Mouse (Mus musculus) liver, embryonic 14.5 days (tissue): ENCODE measurements around the gene Aox4.

Experiments used
- CTCF ChIP-seq: IDR thresholded peaks from 2 replicates; pipeline ENCODE4 v1.5.1; 2016; ENCODE audit warnings: antibody characterized with exemption, low read depth, control low read depth
- EP300 ChIP-seq: IDR thresholded peaks from 2 replicates; pipeline ENCODE4 v1.6.1; 2016; ENCODE audit warnings: antibody characterized with exemption, low read depth

GRCm38 (mm10) chr1:58235405-58235804, 25.2 kb downstream of the Aox4 start:
- 0 out of 2 replicates have a peak, but pooled peaks have one; percentile 20 for TF ChIP-seq CTCF
- no peak for TF ChIP-seq EP300
